Mouse (Mus musculus) adrenal gland, adult 2 months (tissue): ENCODE results near the gene Klf12. TPM values are rescaled to one million over a fixed set of nuclear protein-coding genes. Genes with fewer than 3 reads are reported as not detected.
A peak's percentile ranks its signal among the peaks of the same experiment; 100 is the strongest.
"Not testable (repeated sequence)": the region's sequence is repeated elsewhere in the genome, so short reads cannot be mapped to it uniquely, and the experiment has no call there.

Experiments used
- DNase-seq: peaks from one replicate; pipeline ENCODE4 v3.0.0; 2021
- polyA plus RNA-seq: library from polyadenylated mRNA; depleted of rRNA; stranded (reverse); fragments of >200 nt; gene quantifications from 2 replicates; pipeline ENCODE4 v1.2.3, GENCODE M21; 2012
- total RNA-seq, 2 experiments: library from RNA; stranded (reverse); gene quantifications; 2 replicates each; pipeline ENCODE4 v1.2.3; 2021

The Klf12 gene
- total and polyA plus RNA-seq, 3 experiments, result 11.4 to 25.6 (median 16.8) TPM

DNA sequence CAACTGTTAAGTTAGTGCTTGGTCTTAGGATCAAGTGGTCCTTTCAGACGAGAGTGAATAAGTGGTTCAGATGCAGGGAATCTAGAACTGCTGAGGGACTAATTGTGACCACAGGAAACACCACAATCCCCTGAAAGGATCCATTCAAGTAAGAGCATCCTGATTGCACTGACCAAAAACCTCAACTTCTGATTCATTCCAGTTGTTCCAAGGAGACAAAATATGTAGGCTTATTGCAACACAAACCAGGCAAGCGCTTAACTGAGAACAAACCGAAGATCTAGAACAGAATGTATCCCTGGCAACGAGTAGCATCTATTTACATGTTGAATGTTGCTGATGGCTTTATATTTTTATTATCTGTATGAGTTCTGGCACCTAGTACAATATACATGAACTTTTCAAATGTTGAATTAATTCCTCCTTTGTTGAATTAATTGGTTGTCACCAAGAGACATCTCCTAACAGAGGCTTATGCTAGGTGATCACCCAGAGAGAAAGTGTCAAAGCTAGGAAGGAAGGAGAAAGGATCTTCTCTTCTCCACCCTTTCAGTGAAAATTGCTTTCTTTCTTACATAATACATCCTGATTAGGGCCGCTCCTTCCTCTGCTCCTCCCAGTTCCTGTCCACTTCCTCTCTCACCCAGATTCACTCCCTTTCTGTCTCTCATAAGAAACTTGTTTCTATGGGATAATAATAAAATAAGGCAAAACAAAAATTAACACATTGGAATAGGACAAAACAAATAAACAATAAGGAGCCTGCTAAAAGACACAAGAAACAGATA, 407.5 kb downstream of the Klf12 start:
- no peak for DNase-seq

DNA sequence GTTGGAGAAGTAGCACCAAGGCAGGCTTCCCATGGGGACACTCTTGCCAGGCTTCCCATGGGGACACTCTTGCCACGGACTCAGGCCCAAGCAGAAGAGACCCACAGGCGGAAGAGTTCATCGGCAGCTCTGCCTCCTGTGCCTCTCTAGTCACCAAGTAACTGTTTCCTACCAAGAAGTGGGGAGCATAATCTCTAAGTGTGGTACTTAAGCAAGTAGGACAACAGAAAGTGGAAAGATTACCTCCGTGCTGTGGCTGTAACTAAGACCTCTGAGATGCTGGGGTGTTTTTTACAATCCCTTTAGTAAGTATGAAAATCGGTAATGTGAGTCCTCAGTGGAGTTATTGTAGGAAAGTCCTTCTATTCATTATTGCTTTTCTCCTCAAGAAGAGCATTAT, 410.8 kb downstream of the Klf12 start:
- no peak for DNase-seq

DNA sequence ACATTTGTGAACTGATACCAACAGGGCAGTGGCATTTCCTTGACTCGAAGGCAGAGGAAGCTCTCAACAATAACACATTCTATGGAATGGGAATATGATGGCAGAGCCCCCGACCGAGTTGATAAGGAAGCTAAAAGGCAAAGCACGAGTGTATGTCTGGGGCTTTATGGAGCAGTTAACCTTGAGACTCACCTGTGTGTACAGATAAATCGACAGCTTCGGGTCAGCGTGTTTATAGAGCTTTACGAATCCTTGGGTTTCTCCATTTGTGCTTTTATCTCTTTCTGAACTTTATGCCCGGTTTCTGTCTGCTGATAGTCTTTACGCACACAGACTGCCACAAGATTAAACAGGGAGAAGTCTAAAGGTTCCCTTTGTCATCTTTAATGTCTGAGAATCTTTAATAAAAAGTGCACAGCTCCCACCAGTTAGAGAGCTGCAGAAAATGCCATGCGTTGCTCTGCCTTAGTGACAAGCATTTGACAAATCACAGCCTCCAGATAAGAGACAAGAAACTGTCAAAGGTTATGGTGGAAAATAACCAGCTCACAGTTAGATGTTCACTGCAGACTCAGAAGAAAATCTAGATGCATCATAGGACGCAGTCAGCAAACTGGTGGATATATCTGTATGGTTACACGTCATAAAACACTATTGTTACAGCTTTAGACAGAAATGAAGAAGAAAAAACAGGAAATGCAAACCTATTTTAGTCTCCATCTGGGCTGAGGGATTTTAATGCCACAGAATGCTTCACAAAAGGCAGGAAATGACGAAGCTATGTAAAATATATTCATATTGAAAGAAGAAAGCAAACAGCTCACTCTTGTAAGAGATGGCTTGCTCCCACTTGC, 428.1 kb downstream of the Klf12 start:
- peak; percentile 6 for DNase-seq

DNA sequence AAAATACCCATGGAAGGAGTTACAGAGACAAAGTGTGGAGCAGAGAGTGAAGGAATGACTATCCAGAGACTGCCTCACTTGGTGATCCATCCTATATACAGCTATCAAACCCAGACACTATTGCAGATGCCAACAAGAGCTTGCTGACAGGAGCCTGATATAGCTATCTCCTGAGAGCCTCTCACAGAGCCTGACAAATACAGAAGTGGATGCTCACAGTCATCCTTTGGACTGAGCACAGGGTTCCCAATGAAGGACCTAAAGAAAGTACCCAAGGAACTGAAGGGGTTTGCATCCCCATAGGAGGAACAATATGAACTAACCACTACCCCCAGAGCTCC, 430.0 kb downstream of the Klf12 start:
- DNase-seq, result not testable (repeated sequence)

DNA sequence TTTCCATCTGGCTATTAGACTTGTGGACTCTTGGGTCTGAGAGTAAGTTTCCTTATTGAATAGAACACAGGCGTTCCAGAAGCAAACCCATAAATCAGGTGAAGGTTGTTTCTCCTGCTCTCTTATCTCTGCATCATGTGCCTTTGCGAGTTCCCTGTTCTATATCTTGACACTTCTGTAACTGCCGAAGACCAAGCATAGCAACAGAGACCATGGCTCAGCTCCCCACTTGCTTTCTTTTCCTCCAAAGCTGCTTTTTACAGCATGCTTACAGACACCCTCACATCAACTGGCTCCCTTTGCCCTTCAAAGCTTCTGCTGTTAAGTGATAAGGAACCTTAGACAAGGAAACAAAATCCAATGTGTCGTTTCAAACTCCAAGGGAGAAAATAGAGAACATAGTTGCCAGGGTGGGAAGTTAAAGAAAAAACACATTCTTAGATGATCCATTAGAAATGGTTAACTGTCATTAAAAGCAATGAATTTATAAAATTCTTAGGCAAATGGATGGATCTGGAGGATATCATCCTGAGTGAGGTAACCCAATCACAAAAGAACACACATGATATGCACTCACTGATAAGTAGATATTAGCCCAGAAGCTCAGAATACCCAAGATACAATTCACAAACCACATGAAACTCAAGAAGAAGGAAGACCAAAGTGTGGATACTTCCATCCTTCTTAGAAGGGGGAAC, 430.6 kb downstream of the Klf12 start:
- DNase-seq, result peak; percentile 5

DNA sequence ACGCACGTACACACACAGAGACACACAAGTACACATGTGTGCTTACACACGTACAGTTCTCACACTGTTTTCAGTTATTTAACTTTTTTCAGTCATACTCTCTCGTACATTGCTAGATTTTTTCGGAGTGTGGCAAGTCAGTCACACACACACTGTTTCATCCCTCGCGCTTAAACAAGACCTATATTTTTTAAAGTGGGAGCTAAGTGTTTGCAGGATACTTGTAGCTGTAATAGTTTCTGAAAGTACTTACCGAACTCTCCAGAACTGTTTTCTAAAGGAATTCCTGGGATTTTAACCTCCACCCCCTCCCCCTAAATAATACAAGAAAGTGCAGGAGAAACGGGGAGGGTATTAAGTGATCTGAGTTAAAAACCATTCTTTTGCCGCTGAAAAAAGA, 434.1 kb downstream of the Klf12 start:
- DNase-seq, result no peak

DNA sequence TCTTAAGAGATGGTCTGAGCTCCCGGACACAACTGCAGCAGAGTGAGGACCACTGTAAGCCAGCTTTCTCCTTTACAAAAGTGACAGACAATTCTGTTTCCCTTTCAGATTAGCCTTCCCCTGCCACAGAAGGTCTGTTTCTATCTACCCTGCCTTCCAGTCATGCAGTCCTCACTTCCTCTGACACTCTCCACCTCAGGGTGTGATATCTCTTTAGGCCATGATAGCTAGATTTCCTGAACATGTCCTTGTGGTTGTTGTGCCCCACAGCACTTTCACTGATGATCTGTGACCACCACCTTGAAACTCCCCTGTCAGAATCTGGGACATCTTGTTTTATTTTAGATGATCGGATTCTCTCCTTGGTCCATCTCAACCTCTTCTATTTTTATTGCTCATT, 437.0 kb downstream of the Klf12 start:
- DNase-seq, result no peak

DNA sequence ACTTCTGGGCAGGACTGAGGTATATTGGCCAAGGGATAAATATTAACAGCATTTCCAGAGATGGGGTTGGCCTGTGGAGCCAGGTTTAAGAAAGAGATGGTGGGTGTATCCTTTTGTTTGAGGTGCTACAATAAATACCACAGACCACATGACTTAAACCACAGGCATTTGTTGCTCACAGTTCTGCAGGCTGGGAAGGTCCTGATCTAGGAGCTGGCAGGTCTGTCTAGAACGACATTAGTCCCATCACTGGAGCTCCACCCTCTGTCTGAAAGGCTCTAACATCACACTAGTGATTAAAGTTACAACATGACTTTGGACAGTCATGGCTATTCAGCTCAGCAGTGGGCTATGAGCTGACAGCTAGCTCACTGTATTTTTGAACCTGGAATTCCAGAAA, 457.8 kb downstream of the Klf12 start:
- no peak for DNase-seq
